Mouse (Mus musculus) myocyte (in vitro differentiated cells): ENCODE results near the gene Chst15.

Experiments used
- MYOD1 ChIP-seq, 3 experiments: IDR thresholded peaks; one replicate each; pipeline ENCODE4 v1.6.1; 2011; ENCODE audit warnings: control low read depth in 2 of 3, low read depth in 2 of 3, mild to moderate bottlenecking in 2 of 3, moderate library complexity in 1 of 3; ENCODE audit not compliant: insufficient read length in 2 of 3, control insufficient read depth in 1 of 3
- POLR2A ChIP-seq: IDR thresholded peaks from one replicate; pipeline ENCODE4 v1.6.1; 2011; ENCODE audit warnings: low read depth, mild to moderate bottlenecking, control low read depth, moderate library complexity; ENCODE audit not compliant: insufficient read length
- POLR2AphosphoS2 ChIP-seq: IDR thresholded peaks from one replicate; pipeline ENCODE4 v1.6.1; 2011; ENCODE audit warnings: low read depth, control low read depth; ENCODE audit not compliant: insufficient read length
- SRF ChIP-seq: IDR thresholded peaks from one replicate; pipeline ENCODE4 v1.6.1; 2011; ENCODE audit warnings: low read depth; ENCODE audit not compliant: control insufficient read depth, insufficient read length
- TCF12 ChIP-seq: IDR thresholded peaks from one replicate; pipeline ENCODE4 v1.6.1; 2011; ENCODE audit warnings: mild to moderate bottlenecking, control low read depth; ENCODE audit not compliant: poor library complexity, insufficient read depth, severe bottlenecking

GRCm38 (mm10) chr7:132204073-132204612 is 112.9 kb downstream of the Chst15 start:
- no peak for TF ChIP-seq POLR2A
- TF ChIP-seq TCF12: no peak
- no peak for TF ChIP-seq POLR2AphosphoS2
- TF ChIP-seq SRF: no peak
- no peak for TF ChIP-seq MYOD1 (IDR thresholded peaks at IDR 0.05; ENCODE audit: control insufficient read depth in 1 of 3, insufficient read length in 2 of 3, low read depth in 2 of 3)
